Mouse (Mus musculus) hindbrain, embryonic 12.5 days (tissue): ENCODE measurements at regions not wholly inside any gene's neighbourhood (a gene's known extent, or its start where the extent isn't known, plus 50 kb on each side); places are given as distances from the start of the nearest gene placed in this dataset.

Source experiments
- ATAC-seq: fragments of 200-750 bp; cut with Nextera tagmentation; 2 replicates; pipeline ENCODE4 v1.8.0; 2017; ENCODE audit warnings: moderate TSS enrichment; ENCODE audit not compliant: low FRiP score
- H3K27ac ChIP-seq: fragments of 300-500 bp; sonication (generic); 2 replicates; pipeline ENCODE4 v1.5.1; 2016; ENCODE audit warnings: mild to moderate bottlenecking
- H3K27me3 ChIP-seq: fragments of 300-500 bp; sonication (generic); 2 replicates; pipeline ENCODE4 v1.6.1; 2016; ENCODE audit warnings: mild to moderate bottlenecking
- H3K36me3 ChIP-seq: fragments of 300-500 bp; sonication (generic); 2 replicates; pipeline ENCODE4 v1.6.1; 2016; ENCODE audit warnings: mild to moderate bottlenecking
- H3K4me1 ChIP-seq: fragments of 300-500 bp; sonication (generic); 2 replicates; pipeline ENCODE4 v1.6.1; 2016
- H3K4me2 ChIP-seq: fragments of 300-500 bp; sonication (generic); replicated peaks from 2 replicates; pipeline ENCODE4 v1.6.1; 2016; ENCODE audit warnings: mild to moderate bottlenecking
- H3K4me3 ChIP-seq: fragments of 300-500 bp; sonication (generic); 2 replicates; pipeline ENCODE4 v1.5.1; 2016; ENCODE audit warnings: mild to moderate bottlenecking
- H3K9ac ChIP-seq: fragments of 300-500 bp; sonication (generic); 2 replicates; pipeline ENCODE4 v1.6.1; 2016; ENCODE audit warnings: mild to moderate bottlenecking, moderate library complexity
- H3K9me3 ChIP-seq: fragments of 300-500 bp; sonication (generic); replicated peaks from 2 replicates; pipeline ENCODE4 v1.6.1; 2016; ENCODE audit warnings: mild to moderate bottlenecking
- WGBS: fragments of 180-500 bp; shearing (Covaris S2); methylation state at CpG from one replicate; pipeline ENCODE4 v1.1.7; 2016; 5-methylcytosine and 5-hydroxymethylcytosine counted together

DNA sequence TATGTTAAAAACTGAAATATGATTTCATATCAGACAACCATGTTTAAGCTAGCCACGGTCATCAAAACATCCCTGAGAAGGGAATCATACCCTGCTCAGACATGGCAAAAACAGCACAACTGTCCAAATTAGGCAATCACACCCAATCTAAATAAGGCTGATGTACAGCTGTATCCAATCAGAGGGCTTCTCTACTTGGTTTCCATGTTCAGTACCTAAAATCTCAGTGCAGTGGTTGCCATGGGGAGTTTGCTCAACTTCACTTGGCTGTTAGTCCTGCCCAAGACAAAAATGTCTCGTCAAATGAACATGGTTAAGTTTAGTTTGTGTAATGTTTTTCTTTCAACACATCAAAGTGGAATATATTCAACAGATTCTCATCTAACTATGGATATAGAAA is 987.0 kb downstream of the Cdh9 start:
- ATAC-seq, result no peak
- Histone ChIP-seq H3K27ac (no peak overlapping the region), H3K36me3 (no peaks in the 10 kb centered on the region), H3K9ac (no peak overlapping the region), H3K4me1 (no peaks in the 10 kb centered on the region), H3K9me3 (no peaks in the 10 kb centered on the region), H3K4me3 (no peak overlapping the region), H3K4me2 (no peak overlapping the region), H3K27me3 (no peaks in the 10 kb centered on the region)
- 87% methylated on average over 2 of the region's 2 CpGs for WGBS

DNA sequence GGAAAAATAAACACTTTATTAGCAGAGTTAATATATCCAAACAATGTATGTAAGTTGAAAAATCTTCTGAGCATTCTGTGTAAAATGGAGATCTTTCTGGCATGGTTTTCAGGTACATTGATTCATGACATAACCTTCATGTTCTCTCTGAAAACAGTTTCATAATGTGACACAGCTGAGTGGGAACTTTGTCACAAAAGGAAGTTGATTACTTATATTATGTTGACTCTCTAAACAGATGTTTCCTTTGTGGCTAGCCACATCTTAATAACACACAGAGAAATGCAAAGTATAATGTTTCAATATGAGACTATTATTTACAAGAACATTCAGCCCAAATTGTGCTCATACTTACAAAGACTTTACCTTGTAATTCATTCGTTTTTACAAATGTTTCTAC is 1002.1 kb downstream of the Cdh9 start:
- WGBS, result 39% methylated on average over 1 of the region's 1 CpGs
- no peaks in the 10 kb centered on the region for H3K27me3 ChIP-seq
- H3K4me2 ChIP-seq, result no peak overlapping the region
- no peaks in the 10 kb centered on the region for H3K36me3 ChIP-seq
- H3K27ac ChIP-seq, result no peak overlapping the region
- H3K4me3 ChIP-seq, result no peak overlapping the region
- no peaks in the 10 kb centered on the region for H3K4me1 ChIP-seq
- ATAC-seq, result no peak
- H3K9ac ChIP-seq, result no peak overlapping the region
- no peaks in the 10 kb centered on the region for H3K9me3 ChIP-seq

DNA sequence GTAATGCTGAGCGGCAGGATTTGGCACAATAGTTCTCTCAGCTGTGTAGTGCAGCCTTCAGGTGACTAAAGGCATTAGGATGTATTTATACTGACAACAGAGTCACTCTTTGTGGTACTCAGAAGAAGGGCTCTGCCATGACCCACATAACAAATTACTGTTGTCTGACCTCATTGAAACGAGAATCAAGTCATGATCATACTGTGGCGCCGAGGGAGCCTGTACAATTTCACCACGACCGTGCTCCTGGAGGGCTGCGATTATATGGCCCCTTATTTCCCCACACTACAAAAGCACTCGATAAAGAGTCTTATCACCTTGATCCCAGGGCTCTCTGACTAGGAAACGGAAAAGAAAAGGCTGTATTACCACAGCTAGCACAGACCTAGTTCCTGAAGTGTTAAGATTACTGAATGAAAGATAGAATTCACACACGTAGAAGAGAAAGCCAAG is 1041.7 kb downstream of the Cdh9 start:
- H3K4me2 ChIP-seq, result no peak overlapping the region
- ATAC-seq, result peak; percentile 38
- no peaks in the 10 kb centered on the region for H3K4me1 ChIP-seq
- H3K4me3 ChIP-seq, result no peak overlapping the region
- WGBS, result 67% methylated on average over 10 of the region's 10 CpGs
- H3K27ac ChIP-seq, result no peak overlapping the region
- no peak overlapping the region for H3K9ac ChIP-seq
- no peaks in the 10 kb centered on the region for H3K9me3 ChIP-seq
- H3K27me3 ChIP-seq, result no peaks in the 10 kb centered on the region
- H3K36me3 ChIP-seq, result no peaks in the 10 kb centered on the region

DNA sequence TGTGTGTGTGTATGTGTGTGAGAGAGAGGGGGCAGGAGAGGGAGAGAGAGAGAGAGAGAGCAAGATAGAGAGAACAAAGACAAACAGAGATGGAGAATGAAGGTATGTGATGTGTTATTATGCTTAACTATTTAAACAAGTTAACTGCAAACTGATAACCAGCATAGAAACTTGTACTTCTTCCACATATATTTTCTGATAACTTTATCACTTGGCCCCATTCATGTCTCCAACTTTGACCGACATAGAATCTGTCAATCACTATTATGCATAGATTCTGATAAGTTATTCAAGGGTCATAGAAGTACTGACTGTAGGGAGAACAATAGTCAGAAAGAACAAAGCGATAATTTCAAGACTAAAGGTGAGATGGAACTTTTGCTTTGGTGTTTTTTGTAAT is 1039.0 kb upstream of the Cdh10 start:
- Histone ChIP-seq H3K36me3 (no peaks in the 10 kb centered on the region), H3K27ac (no peak overlapping the region), H3K9ac (no peak overlapping the region), H3K4me1 (no peaks in the 10 kb centered on the region), H3K27me3 (no peaks in the 10 kb centered on the region), H3K9me3 (no peaks in the 10 kb centered on the region), H3K4me2 (no peak overlapping the region), H3K4me3 (no peak overlapping the region)
- 85% methylated on average over 2 of the region's 2 CpGs for WGBS
- no peak for ATAC-seq

DNA sequence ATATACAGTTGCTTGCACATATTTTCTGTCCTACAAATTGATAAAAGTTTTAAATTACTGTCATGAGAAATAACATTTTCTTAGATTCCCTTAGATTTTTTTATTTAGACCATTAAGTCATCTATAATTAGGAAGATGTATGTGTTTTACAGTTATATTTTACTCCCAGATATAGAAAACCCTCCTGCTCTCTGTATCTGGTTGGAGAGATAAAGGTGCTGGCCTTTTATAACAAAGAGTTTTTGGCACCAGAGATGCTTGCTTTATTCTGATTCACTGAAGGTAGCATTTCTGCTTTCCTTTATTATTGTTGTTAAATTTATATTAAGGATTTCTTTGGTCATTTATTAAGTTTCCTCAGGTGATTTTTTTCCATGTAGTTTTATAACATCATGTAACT is 1035.4 kb upstream of the Cdh10 start:
- Histone ChIP-seq H3K27me3 (no peaks in the 10 kb centered on the region), H3K9ac (no peak overlapping the region), H3K27ac (no peak overlapping the region), H3K4me3 (no peak overlapping the region), H3K36me3 (no peaks in the 10 kb centered on the region), H3K4me1 (no peaks in the 10 kb centered on the region), H3K9me3 (no peaks in the 10 kb centered on the region), H3K4me2 (no peak overlapping the region)
- no peak for ATAC-seq

DNA sequence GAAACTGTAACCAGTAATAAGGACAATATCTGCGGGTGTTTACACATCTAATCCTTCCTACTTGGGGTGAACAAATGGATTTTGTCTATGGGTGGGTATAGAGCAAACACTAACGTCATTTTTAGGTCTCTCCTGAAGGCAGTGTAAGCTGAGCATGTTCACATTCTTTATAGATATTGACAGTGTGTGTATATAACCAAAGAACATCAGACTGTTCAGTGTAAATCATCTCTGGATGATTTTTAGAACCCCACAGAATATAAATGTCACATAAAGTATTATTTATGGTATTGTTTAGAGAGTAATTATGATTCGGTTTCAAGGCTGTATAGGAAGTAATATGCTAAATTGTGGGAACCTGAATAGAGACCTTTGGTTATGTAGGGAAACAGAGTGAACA is 1021.2 kb upstream of the Cdh10 start:
- ATAC-seq, result no peak
- H3K9me3 ChIP-seq, result no peaks in the 10 kb centered on the region
- no peaks in the 10 kb centered on the region for H3K36me3 ChIP-seq
- H3K4me3 ChIP-seq, result no peak overlapping the region
- no peak overlapping the region for H3K27ac ChIP-seq
- H3K9ac ChIP-seq, result no peak overlapping the region
- no peaks in the 10 kb centered on the region for H3K4me1 ChIP-seq
- no peak overlapping the region for H3K4me2 ChIP-seq
- 83% methylated on average over 3 of the region's 3 CpGs for WGBS
- H3K27me3 ChIP-seq, result no peaks in the 10 kb centered on the region

DNA sequence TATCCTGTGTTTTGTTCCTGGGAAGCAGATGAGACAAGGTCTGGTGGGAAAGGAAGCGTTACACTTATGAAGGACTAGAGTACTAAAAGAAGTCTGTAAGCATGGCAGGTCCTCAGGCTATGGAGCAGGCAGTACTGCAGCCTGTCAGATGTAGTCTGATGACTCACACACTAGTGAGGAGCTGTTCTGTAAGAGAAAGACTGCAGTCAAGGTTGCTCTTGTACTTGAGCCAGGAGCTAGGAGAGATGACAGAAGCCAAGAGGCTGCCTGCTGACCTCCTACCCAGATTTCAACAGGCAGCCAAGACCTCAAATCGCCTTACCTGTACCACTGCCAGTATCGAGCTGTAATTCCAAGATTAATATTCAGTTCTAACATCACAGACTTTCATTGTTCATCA is 1017.3 kb upstream of the Cdh10 start:
- H3K4me3 ChIP-seq, result no peak overlapping the region
- WGBS, result 75% methylated on average over 3 of the region's 3 CpGs
- no peak overlapping the region for H3K27ac ChIP-seq
- H3K4me1 ChIP-seq, result no peaks in the 10 kb centered on the region
- H3K27me3 ChIP-seq, result no peaks in the 10 kb centered on the region
- no peaks in the 10 kb centered on the region for H3K9me3 ChIP-seq
- no peak overlapping the region for H3K9ac ChIP-seq
- no peak for ATAC-seq
- no peaks in the 10 kb centered on the region for H3K36me3 ChIP-seq
- H3K4me2 ChIP-seq, result no peak overlapping the region

DNA sequence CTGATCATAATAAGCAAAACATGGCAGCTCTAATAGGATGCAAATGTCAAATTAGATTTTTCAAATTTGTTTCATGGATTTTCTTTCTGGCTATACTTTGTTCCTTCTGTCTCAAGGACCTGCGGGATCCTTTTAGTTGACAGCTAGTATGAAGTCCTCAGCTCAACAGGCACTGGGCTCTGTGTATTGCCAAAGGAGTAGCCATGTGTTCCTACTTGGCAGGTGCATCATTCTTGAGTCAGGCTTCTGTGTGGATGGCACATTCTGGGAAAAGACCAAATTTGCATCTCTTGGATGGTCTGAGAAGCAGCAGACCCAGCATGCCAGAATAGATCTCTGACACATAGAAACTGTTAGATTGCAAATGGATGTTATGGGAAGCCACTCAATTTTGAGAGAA is 1015.6 kb upstream of the Cdh10 start:
- no peaks in the 10 kb centered on the region for H3K9me3 ChIP-seq
- no peak overlapping the region for H3K9ac ChIP-seq
- no peaks in the 10 kb centered on the region for H3K36me3 ChIP-seq
- H3K4me1 ChIP-seq, result no peaks in the 10 kb centered on the region
- no peak for ATAC-seq
- H3K4me3 ChIP-seq, result no peak overlapping the region
- WGBS, result 88% methylated on average over 1 of the region's 1 CpGs
- no peak overlapping the region for H3K27ac ChIP-seq
- no peak overlapping the region for H3K4me2 ChIP-seq
- H3K27me3 ChIP-seq, result no peaks in the 10 kb centered on the region

DNA sequence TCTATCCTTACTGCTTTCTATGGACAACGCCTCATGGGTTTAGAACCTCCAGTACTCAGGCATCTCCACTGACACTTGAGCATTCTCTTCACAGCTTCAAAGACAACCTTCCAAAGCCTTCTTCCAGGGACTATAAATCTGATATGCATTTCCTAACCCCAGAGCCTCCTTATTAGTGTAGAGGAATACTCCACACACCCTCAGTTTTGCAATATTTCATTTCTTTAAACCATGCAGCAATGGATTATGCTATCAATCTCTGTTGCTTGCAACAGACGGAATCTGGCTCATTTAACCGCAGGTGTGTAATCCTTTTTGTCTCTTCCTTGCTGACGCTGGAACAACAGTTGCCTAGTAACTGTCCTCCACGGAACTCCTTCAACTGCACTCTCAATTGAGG is 988.4 kb upstream of the Cdh10 start:
- WGBS, result 82% methylated on average over 5 of the region's 5 CpGs
- H3K36me3 ChIP-seq, result no peaks in the 10 kb centered on the region
- no peak overlapping the region for H3K4me3 ChIP-seq
- no peaks in the 10 kb centered on the region; the same call in 1 of the 2 replicates for H3K9me3 ChIP-seq
- H3K4me1 ChIP-seq, result no peaks in the 10 kb centered on the region
- H3K4me2 ChIP-seq, result no peak overlapping the region
- ATAC-seq, result no peak
- no peak overlapping the region for H3K27ac ChIP-seq
- H3K9ac ChIP-seq, result no peak overlapping the region
- H3K27me3 ChIP-seq, result no peaks in the 10 kb centered on the region

DNA sequence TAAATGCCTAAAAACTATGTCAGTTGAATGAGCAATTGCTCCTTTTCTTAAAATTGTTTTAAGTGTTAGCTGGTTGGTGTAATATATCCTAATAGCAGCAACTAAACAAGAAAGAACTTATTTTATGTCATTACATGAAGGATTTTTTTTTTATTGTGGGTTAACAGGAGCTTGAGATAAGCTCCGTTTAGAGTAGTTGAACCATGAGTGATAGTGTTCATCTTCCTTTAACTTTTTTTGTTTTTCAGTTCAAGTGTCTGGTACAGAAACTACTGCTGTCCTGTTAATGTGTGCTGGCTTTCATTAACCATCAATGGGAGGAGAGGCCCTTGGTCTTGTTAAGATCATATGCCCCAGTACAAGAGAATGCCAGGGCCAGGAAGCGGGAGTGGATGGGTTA is 986.8 kb upstream of the Cdh10 start:
- Histone ChIP-seq H3K9ac (no peak overlapping the region), H3K4me2 (no peak overlapping the region), H3K36me3 (no peaks in the 10 kb centered on the region), H3K27me3 (no peaks in the 10 kb centered on the region), H3K9me3 (no peaks in the 10 kb centered on the region), H3K4me3 (no peak overlapping the region), H3K27ac (no peak overlapping the region), H3K4me1 (no peaks in the 10 kb centered on the region)
- no peak for ATAC-seq
- 92% methylated on average over 2 of the region's 2 CpGs for WGBS

DNA sequence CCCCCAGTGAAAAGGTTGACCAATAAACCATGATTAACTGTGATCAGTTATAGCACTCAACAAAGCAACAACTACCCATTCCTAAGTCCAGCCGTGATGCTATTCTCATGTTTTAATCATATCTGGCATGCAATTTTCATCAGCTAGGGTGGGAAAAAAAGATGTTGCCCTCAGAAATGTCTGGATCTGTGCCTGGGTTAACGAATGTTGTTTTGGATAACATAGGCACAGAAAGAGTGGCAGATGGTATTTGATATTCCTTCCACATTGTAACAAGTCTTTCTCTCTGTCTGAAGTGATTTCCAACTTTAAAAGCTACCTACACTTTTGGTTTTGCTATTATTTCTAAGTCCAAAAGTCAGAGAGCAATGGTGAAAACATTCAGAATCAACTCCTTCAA is 938.6 kb upstream of the Cdh10 start:
- H3K4me3 ChIP-seq, result no peak overlapping the region
- H3K4me2 ChIP-seq, result no peak overlapping the region
- WGBS, result 88% methylated on average over 2 of the region's 2 CpGs
- no peak overlapping the region for H3K9ac ChIP-seq
- no peak overlapping the region for H3K27ac ChIP-seq
- H3K36me3 ChIP-seq, result no peaks in the 10 kb centered on the region
- no peaks in the 10 kb centered on the region for H3K27me3 ChIP-seq
- no peaks in the 10 kb centered on the region for H3K9me3 ChIP-seq
- H3K4me1 ChIP-seq, result no peaks in the 10 kb centered on the region
- no peak for ATAC-seq

DNA sequence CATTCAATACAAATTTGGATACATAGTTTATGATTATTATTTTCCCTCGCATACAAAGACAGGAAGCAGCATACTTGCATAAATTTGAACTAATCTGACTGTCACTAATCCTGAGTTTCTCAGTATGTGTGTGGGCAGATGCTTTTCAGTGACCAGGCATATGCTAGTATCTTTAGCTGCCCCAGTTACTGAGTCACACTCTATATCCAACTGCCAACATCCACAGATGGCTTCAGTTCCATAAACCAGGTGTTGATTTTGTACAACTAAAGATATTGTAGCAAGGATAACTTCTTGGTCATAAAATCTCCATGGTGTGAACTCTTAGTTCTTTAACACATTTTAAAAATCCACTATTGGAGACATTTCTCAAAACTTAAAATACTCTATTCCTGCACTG is 929.4 kb upstream of the Cdh10 start:
- Histone ChIP-seq H3K4me1 (no peaks in the 10 kb centered on the region), H3K27ac (no peak overlapping the region), H3K27me3 (no peaks in the 10 kb centered on the region), H3K4me2 (no peak overlapping the region), H3K9ac (no peak overlapping the region), H3K4me3 (no peak overlapping the region), H3K9me3 (no peaks in the 10 kb centered on the region), H3K36me3 (no peaks in the 10 kb centered on the region)
- no peak for ATAC-seq
- WGBS, result 86% methylated on average over 1 of the region's 1 CpGs

DNA sequence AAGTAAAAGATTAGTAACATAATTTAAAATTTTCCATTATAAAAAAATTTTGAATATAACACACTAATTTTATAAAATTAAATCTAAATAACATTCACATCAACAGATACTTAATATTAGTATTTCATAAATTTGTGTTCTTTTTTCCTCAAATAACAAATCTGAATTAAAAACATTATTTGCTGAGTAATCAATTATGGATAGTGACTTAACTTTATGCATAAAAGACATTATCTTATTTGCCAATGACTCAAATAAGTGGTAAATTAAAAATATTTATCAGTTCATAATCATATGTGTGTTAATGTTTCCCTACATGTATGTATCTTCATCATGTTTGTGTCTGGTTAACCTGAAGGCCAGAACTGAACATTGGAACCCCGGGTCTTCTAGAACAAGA is 918.7 kb upstream of the Cdh10 start:
- no peak overlapping the region for H3K27ac ChIP-seq
- no peaks in the 10 kb centered on the region for H3K9me3 ChIP-seq
- no peaks in the 10 kb centered on the region for H3K36me3 ChIP-seq
- no peak overlapping the region for H3K9ac ChIP-seq
- no peaks in the 10 kb centered on the region for H3K4me1 ChIP-seq
- no peak for ATAC-seq
- WGBS, result 95% methylated on average over 1 of the region's 1 CpGs
- H3K4me2 ChIP-seq, result no peak overlapping the region
- H3K4me3 ChIP-seq, result no peak overlapping the region
- no peaks in the 10 kb centered on the region for H3K27me3 ChIP-seq

DNA sequence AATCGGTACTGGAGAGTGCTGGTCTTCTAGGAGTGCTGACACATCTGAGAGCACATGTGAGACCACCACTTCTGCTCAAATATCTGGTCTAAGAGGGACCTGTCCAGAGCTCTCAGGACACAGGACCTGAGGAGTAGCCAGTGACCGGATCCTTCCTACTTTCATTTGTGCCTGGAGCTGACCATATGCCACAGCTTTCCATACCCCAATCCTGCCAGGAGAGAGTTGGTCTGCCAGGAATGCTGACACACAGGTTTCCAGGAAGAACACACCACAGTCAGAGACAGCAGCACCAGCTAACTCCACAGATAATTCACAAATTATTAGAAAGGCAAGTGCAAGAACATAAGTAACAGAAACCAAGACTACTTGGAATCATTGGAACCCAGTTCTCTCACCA is 906.5 kb upstream of the Cdh10 start:
- Histone ChIP-seq H3K4me1 (no peaks in the 10 kb centered on the region), H3K9ac (no peak overlapping the region), H3K27ac (no peak overlapping the region), H3K4me2 (no peak overlapping the region), H3K36me3 (no peaks in the 10 kb centered on the region), H3K9me3 (no peaks in the 10 kb centered on the region), H3K4me3 (no peak overlapping the region), H3K27me3 (no peaks in the 10 kb centered on the region)
- 81% methylated on average over 2 of the region's 2 CpGs for WGBS
- no peak for ATAC-seq
